Mouse (Mus musculus) ES-Bruce4 (cell line): Measurements from ENCODE around the gene Cux1.

Experiments used
- CTCF ChIP-seq: IDR thresholded peaks from one replicate; pipeline ENCODE4 v1.8.1; 2011; ENCODE audit warnings: low read depth, low read length
- EP300 ChIP-seq: IDR thresholded peaks from 2 replicates; pipeline ENCODE4 v1.6.1; 2011; ENCODE audit warnings: low read depth, low read length; ENCODE audit not compliant: insufficient read depth
- POLR2A ChIP-seq: IDR thresholded peaks from one replicate; pipeline ENCODE4 v1.8.1; 2011; ENCODE audit warnings: low read length; ENCODE audit not compliant: insufficient read depth

DNA sequence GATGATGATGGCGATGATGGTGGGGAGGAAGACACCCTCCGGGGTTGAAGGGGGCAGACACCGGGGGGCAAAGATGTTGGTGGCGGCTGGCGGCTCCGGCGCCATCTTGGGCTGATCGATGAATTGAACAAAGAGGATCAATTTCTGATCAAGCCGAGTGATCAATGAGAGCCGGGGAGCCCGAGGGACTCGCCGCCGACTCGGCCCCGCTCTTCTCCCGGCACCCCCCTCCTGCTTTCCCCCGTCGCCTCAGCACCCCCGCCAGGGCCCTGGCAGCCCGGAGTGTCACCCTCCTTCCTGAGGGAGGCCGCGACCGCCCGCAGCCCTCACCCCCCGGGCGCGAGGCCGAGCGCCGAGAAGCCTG, 496 bp downstream of the Cux1 start:
- no peak for TF ChIP-seq CTCF
- no peak for TF ChIP-seq POLR2A
- no peak for TF ChIP-seq EP300
